Mouse (Mus musculus): Measurements from ENCODE around the gene Dffa. TPM values are rescaled to one million over a fixed set of nuclear protein-coding genes. Genes with fewer than 3 reads are reported as not detected.

Gene Dffa
- polyA plus RNA-seq, 1 experiment from 2014 or later: 28.1 TPM

DNA sequence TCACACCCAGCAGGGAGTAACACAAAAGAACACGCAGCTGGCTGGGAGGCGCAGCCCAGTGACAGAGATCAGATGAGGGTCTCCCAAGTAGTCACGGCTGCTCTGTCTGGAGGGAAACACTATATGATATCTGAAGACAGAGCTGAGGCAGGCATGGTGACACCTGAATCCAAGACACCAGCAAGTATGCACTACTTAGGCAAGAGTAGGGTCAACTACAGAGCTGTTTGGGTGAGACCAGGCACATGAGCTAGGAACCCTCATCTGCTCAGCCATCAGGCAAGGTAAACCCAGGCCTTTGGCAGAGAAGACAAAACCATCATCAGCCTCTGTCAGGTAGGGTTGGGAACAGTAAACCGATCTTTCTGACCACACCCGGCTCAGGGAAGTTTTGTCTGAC, 29.4 kb downstream of the Dffa start:
- no peaks in the 10 kb centered on the region for H3K9me3 ChIP-seq
- H3K4me1 ChIP-seq: peaks cover 8% of the 10 kb centered on the region; the same call in 1 of the 2 replicates
- no peak overlapping the region for H3K4me2 ChIP-seq (replicated peaks)
- H3K36me3 ChIP-seq: peaks cover 25% of the 10 kb centered on the region
- H3K27me3 ChIP-seq: no peaks in the 10 kb centered on the region
- WGBS: 80% methylated on average over 5 of the region's 5 CpGs
- no peak overlapping the region for H3K4me3 ChIP-seq
- no peak overlapping the region for H3K27ac ChIP-seq
- ATAC-seq (ENCODE audit: insufficient number of reproducible peaks, insufficient read depth, low FRiP score, low TSS enrichment): no peak
- H3K9ac ChIP-seq: no peak overlapping the region

GRCm38 (mm10) chr4:149136116-149136850, 32.3 kb downstream of the Dffa start:
- H3K9ac ChIP-seq: peak overlapping the region; percentile 66; the same call in 1 of the 2 replicates
- peaks cover 6% of the 10 kb centered on the region; the same call in 1 of the 2 replicates for H3K36me3 ChIP-seq
- H3K27me3 ChIP-seq: no peaks in the 10 kb centered on the region
- no peak for ATAC-seq (ENCODE audit: insufficient number of reproducible peaks, insufficient read depth, low FRiP score, low TSS enrichment)
- peak overlapping the region; percentile 57 for H3K4me2 ChIP-seq (replicated peaks)
- H3K27ac ChIP-seq: peak overlapping the region; percentile 92
- H3K4me1 ChIP-seq: peaks cover 8% of the 10 kb centered on the region; the same call in 1 of the 2 replicates
- 45% methylated on average over 18 of the region's 18 CpGs for WGBS
- no peaks in the 10 kb centered on the region for H3K9me3 ChIP-seq
- peak overlapping the region; percentile 51 for H3K4me3 ChIP-seq

GRCm38 (mm10) chr4:149136982-149137770, 33.2 kb downstream of the Dffa start, which contains the start of gene Cenps:
Gene Cenps, minus strand, starts transcription at chr4:149137629.
- H3K9ac ChIP-seq: peak within 1 kb of the TSS; percentile 66
- H3K4me2 ChIP-seq (replicated peaks): peak within 1 kb of the TSS; percentile 57
- H3K36me3 ChIP-seq: no peaks in the 10 kb centered on the region
- H3K27me3 ChIP-seq: no peaks in the 10 kb centered on the region
- H3K27ac ChIP-seq: peak within 1 kb of the TSS; percentile 92
- peak; percentile 78 for ATAC-seq (ENCODE audit: insufficient number of reproducible peaks, insufficient read depth, low FRiP score, low TSS enrichment)
- H3K4me1 ChIP-seq: peaks cover 8% of the 10 kb centered on the region; the same call in 1 of the 2 replicates
- WGBS: 2% methylated on average over 68 of the region's 68 CpGs
- H3K9me3 ChIP-seq: no peaks in the 10 kb centered on the region
- peak within 1 kb of the TSS; percentile 51 for H3K4me3 ChIP-seq

- H3K4me2 ChIP-seq (replicated peaks): no peak overlapping the region
- no peaks in the 10 kb centered on the region for H3K9me3 ChIP-seq
- H3K27me3 ChIP-seq: no peaks in the 10 kb centered on the region
- H3K4me1 ChIP-seq: peaks cover 8% of the 10 kb centered on the region; the same call in 1 of the 2 replicates
- H3K4me3 ChIP-seq: no peak overlapping the region
- no peak for ATAC-seq (ENCODE audit: insufficient number of reproducible peaks, insufficient read depth, low FRiP score, low TSS enrichment)
- no peak overlapping the region for H3K27ac ChIP-seq
- H3K36me3 ChIP-seq: no peaks in the 10 kb centered on the region
- WGBS: 58% methylated on average over 8 of the region's 8 CpGs
- H3K9ac ChIP-seq: no peak overlapping the region
Measured at GRCm38 (mm10) chr4:149138515-149138914, 34.6 kb downstream of the Dffa start.

DNA sequence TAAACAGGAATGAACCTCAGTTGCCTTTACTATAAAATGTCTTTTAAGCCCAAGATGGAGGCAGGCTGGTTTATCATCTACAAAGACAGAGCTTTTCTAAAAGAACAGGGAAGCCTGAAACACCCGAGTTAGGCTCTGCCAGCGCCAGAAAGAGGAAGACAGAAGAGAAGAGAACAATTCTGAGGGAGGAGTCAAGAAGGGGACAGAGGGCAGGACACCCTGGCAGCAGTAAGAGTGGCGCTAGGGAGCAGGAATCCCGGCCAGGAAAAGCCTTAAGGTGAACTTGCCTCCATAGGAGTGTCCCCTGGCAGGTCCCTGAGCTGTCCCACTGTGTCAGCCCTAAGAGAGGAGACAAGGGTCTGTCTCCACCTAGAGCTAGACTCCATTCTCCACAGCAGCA, 39.6 kb downstream of the Dffa start:
- no peak overlapping the region for H3K4me2 ChIP-seq (replicated peaks)
- H3K4me3 ChIP-seq: no peak overlapping the region
- WGBS: 23% methylated on average over 4 of the region's 4 CpGs
- no peak overlapping the region for H3K27ac ChIP-seq
- H3K36me3 ChIP-seq: no peaks in the 10 kb centered on the region
- no peaks in the 10 kb centered on the region for H3K4me1 ChIP-seq
- H3K27me3 ChIP-seq: no peaks in the 10 kb centered on the region
- no peak overlapping the region for H3K9ac ChIP-seq
- no peak for ATAC-seq (ENCODE audit: insufficient number of reproducible peaks, insufficient read depth, low FRiP score, low TSS enrichment)
- no peaks in the 10 kb centered on the region for H3K9me3 ChIP-seq

GRCm38 (mm10) chr4:149144459-149144858, 40.5 kb downstream of the Dffa start:
- no peak overlapping the region for H3K4me2 ChIP-seq (replicated peaks)
- H3K4me1 ChIP-seq: no peaks in the 10 kb centered on the region
- H3K27ac ChIP-seq: no peak overlapping the region
- WGBS: 7% methylated on average over 3 of the region's 3 CpGs
- no peak overlapping the region for H3K4me3 ChIP-seq
- ATAC-seq (ENCODE audit: insufficient number of reproducible peaks, insufficient read depth, low FRiP score, low TSS enrichment): peak; percentile 68; the same call in 1 of the 2 replicates
- peaks cover 2% of the 10 kb centered on the region for H3K36me3 ChIP-seq
- no peak overlapping the region for H3K9ac ChIP-seq
- H3K27me3 ChIP-seq: no peaks in the 10 kb centered on the region
- no peaks in the 10 kb centered on the region for H3K9me3 ChIP-seq

DNA sequence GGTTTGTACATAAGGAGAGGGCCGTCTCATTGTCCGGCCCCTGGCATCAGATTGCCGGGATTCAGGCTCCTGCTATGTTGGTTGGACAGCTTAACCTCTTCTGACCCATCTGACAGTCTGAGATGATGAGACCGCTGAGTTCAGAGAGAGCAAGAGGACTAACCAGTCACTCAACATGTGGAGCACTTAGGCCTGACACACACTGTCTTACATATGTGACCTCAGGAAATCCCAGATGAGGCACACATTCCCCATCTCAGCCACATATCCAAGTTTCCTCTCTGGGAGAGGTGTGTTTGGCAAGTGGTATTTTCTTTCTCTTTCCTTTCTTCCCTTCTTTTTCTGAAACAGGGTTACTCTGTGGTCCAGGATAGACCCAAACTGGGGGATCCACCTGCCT, 41.2 kb downstream of the Dffa start:
- WGBS: 67% methylated on average over 4 of the region's 4 CpGs
- H3K9me3 ChIP-seq: no peaks in the 10 kb centered on the region
- no peak overlapping the region for H3K4me3 ChIP-seq
- no peak overlapping the region for H3K27ac ChIP-seq
- H3K9ac ChIP-seq: no peak overlapping the region
- no peak overlapping the region for H3K4me2 ChIP-seq (replicated peaks)
- H3K4me1 ChIP-seq: no peaks in the 10 kb centered on the region
- ATAC-seq (ENCODE audit: insufficient number of reproducible peaks, insufficient read depth, low FRiP score, low TSS enrichment): no peak
- peaks cover 9% of the 10 kb centered on the region for H3K36me3 ChIP-seq
- no peaks in the 10 kb centered on the region for H3K27me3 ChIP-seq

GRCm38 (mm10) chr4:149147528-149147927, 43.6 kb downstream of the Dffa start:
- Histone ChIP-seq H3K4me1 (no peaks in the 10 kb centered on the region), H3K9me3 (no peaks in the 10 kb centered on the region), H3K36me3 (peaks cover 31% of the 10 kb centered on the region), H3K4me3 (no peak overlapping the region), H3K27ac (no peak overlapping the region), H3K9ac (no peak overlapping the region), H3K4me2 (replicated peaks) (no peak overlapping the region), H3K27me3 (no peaks in the 10 kb centered on the region)
- WGBS: 80% methylated on average over 7 of the region's 7 CpGs
- no peak for ATAC-seq (ENCODE audit: insufficient number of reproducible peaks, insufficient read depth, low FRiP score, low TSS enrichment)

GRCm38 (mm10) chr4:149148084-149148483, 44.1 kb downstream of the Dffa start:
- Histone ChIP-seq H3K4me1 (no peaks in the 10 kb centered on the region), H3K9ac (no peak overlapping the region), H3K36me3 (peaks cover 37% of the 10 kb centered on the region), H3K9me3 (no peaks in the 10 kb centered on the region), H3K4me2 (replicated peaks) (no peak overlapping the region), H3K27ac (no peak overlapping the region), H3K27me3 (no peaks in the 10 kb centered on the region), H3K4me3 (no peak overlapping the region)
- 73% methylated on average over 4 of the region's 4 CpGs for WGBS
- no peak for ATAC-seq (ENCODE audit: insufficient number of reproducible peaks, insufficient read depth, low FRiP score, low TSS enrichment)

GRCm38 (mm10) chr4:149149196-149149595, 45.2 kb downstream of the Dffa start:
- H3K27ac ChIP-seq: no peak overlapping the region
- no peak for ATAC-seq (ENCODE audit: insufficient number of reproducible peaks, insufficient read depth, low FRiP score, low TSS enrichment)
- H3K9me3 ChIP-seq: no peaks in the 10 kb centered on the region
- no peaks in the 10 kb centered on the region for H3K4me1 ChIP-seq
- no peaks in the 10 kb centered on the region for H3K27me3 ChIP-seq
- no peak overlapping the region for H3K4me3 ChIP-seq
- no peak overlapping the region for H3K4me2 ChIP-seq (replicated peaks)
- H3K36me3 ChIP-seq: peaks cover 48% of the 10 kb centered on the region
- 73% methylated on average over 9 of the region's 9 CpGs for WGBS
- no peak overlapping the region for H3K9ac ChIP-seq

GRCm38 (mm10) chr4:149149611-149150010, 45.7 kb downstream of the Dffa start:
- no peak overlapping the region for H3K4me3 ChIP-seq
- no peak for ATAC-seq (ENCODE audit: insufficient number of reproducible peaks, insufficient read depth, low FRiP score, low TSS enrichment)
- 58% methylated on average over 7 of the region's 7 CpGs for WGBS
- no peak overlapping the region for H3K9ac ChIP-seq
- H3K9me3 ChIP-seq: no peaks in the 10 kb centered on the region
- H3K4me2 ChIP-seq (replicated peaks): no peak overlapping the region
- no peaks in the 10 kb centered on the region for H3K4me1 ChIP-seq
- H3K27me3 ChIP-seq: no peaks in the 10 kb centered on the region
- peaks cover 52% of the 10 kb centered on the region for H3K36me3 ChIP-seq
- H3K27ac ChIP-seq: 0 out of 2 replicates have a peak overlapping the region, but pooled peaks have one; percentile 26

DNA sequence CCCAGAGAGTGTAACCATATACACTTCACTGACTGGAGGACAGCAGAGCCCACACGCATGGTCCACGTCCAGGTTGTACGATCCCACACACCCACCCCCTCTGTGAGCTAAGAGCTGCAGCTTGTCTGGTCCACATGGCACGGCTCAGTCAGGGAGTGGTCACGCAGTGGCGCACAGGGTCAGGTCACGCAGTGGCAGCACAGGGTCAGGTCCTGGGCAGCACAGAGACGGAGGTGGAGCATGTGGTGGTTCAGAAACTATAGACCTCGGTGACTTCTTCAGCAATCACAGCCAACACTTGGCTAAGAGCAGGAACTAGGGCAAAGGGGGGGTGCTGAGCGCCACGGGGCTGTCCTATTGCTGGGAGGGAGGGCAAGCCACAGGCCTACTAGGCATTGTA, 46.3 kb downstream of the Dffa start:
- Histone ChIP-seq H3K9me3 (no peaks in the 10 kb centered on the region), H3K27ac (no peak overlapping the region), H3K36me3 (peaks cover 59% of the 10 kb centered on the region), H3K9ac (no peak overlapping the region), H3K4me2 (replicated peaks) (no peak overlapping the region), H3K4me1 (no peaks in the 10 kb centered on the region), H3K27me3 (no peaks in the 10 kb centered on the region), H3K4me3 (no peak overlapping the region)
- no peak for ATAC-seq (ENCODE audit: insufficient number of reproducible peaks, insufficient read depth, low FRiP score, low TSS enrichment)
- 76% methylated on average over 11 of the region's 11 CpGs for WGBS
